Mouse (Mus musculus): ENCODE measurements around the gene Bpifb6. TPM values are rescaled to one million over a fixed set of nuclear protein-coding genes. Genes with fewer than 3 reads are reported as not detected.
A peak's percentile ranks its signal among the peaks of the same experiment; 100 is the strongest.

Gene Bpifb6
- polyA plus RNA-seq, 1 experiment from 2014 or later: not detected

GRCm38 (mm10) chr2:153899111-153899510 is 1.1 kb upstream of the Bpifb6 start:
- no peak for ATAC-seq (ENCODE audit: insufficient read depth, low FRiP score, low TSS enrichment)
- Histone ChIP-seq H3K36me3 (ENCODE audit: control insufficient read depth, insufficient read depth, low read length) (no peaks in the 10 kb centered on the region), H3K9me3 (ENCODE audit: control insufficient read depth, low read length) (no peaks in the 10 kb centered on the region), H3K4me2 (ENCODE audit: low read depth) (no peak overlapping the region), H3K27ac (ENCODE audit: low read depth, low read length) (no peak overlapping the region), H3K9ac (ENCODE audit: low read length) (no peak overlapping the region), H3K4me1 (ENCODE audit: control insufficient read depth, insufficient read depth, low read length) (no peaks in the 10 kb centered on the region), H3K4me3 (ENCODE audit: low read depth, low read length) (no peak overlapping the region), H3K27me3 (ENCODE audit: control insufficient read depth, insufficient read depth, low read length) (no peaks in the 10 kb centered on the region)
- no peak for DNase-seq (ENCODE audit: low spot score)
- 83% methylated on average over 5 of the region's 5 CpGs for WGBS

- H3K9ac ChIP-seq (ENCODE audit: low read length): no peak overlapping the region
- DNase-seq (ENCODE audit: low spot score): no peak
- no peak overlapping the region for H3K4me3 ChIP-seq (ENCODE audit: low read depth, low read length)
- no peak for ATAC-seq (ENCODE audit: insufficient read depth, low FRiP score, low TSS enrichment)
- H3K4me1 ChIP-seq (ENCODE audit: control insufficient read depth, insufficient read depth, low read length): no peaks in the 10 kb centered on the region
- H3K27ac ChIP-seq (ENCODE audit: low read depth, low read length): no peak overlapping the region
- H3K27me3 ChIP-seq (ENCODE audit: control insufficient read depth, insufficient read depth, low read length): no peaks in the 10 kb centered on the region
- H3K4me2 ChIP-seq (ENCODE audit: low read depth): no peak overlapping the region
- WGBS: 80% methylated on average over 6 of the region's 6 CpGs
- no peaks in the 10 kb centered on the region for H3K9me3 ChIP-seq (ENCODE audit: control insufficient read depth, low read length)
- no peaks in the 10 kb centered on the region for H3K36me3 ChIP-seq (ENCODE audit: control insufficient read depth, insufficient read depth, low read length)
These were observed 2.5 kb downstream of the Bpifb6 start for GRCm38 (mm10) chr2:153902726-153903125.

GRCm38 (mm10) chr2:153906626-153907025 is 6.4 kb downstream of the Bpifb6 start:
- 86% methylated on average over 4 of the region's 4 CpGs for WGBS
- no peak for DNase-seq (ENCODE audit: low spot score)
- no peaks in the 10 kb centered on the region for H3K36me3 ChIP-seq (ENCODE audit: control insufficient read depth, insufficient read depth, low read length)
- H3K4me3 ChIP-seq (ENCODE audit: low read depth, low read length): no peak overlapping the region
- no peak for ATAC-seq (ENCODE audit: insufficient read depth, low FRiP score, low TSS enrichment)
- H3K9ac ChIP-seq (ENCODE audit: low read length): no peak overlapping the region
- H3K9me3 ChIP-seq (ENCODE audit: control insufficient read depth, low read length): no peaks in the 10 kb centered on the region
- H3K27me3 ChIP-seq (ENCODE audit: control insufficient read depth, insufficient read depth, low read length): no peaks in the 10 kb centered on the region
- no peak overlapping the region for H3K27ac ChIP-seq (ENCODE audit: low read depth, low read length)
- H3K4me2 ChIP-seq (ENCODE audit: low read depth): no peak overlapping the region
- H3K4me1 ChIP-seq (ENCODE audit: control insufficient read depth, insufficient read depth, low read length): no peaks in the 10 kb centered on the region

GRCm38 (mm10) chr2:153914151-153914550 is 14.0 kb downstream of the Bpifb6 start:
- no peak overlapping the region for H3K4me2 ChIP-seq (ENCODE audit: low read depth)
- no peaks in the 10 kb centered on the region for H3K36me3 ChIP-seq (ENCODE audit: control insufficient read depth, insufficient read depth, low read length)
- DNase-seq (ENCODE audit: low spot score): no peak
- H3K27ac ChIP-seq (ENCODE audit: low read depth, low read length): no peak overlapping the region
- ATAC-seq (ENCODE audit: insufficient read depth, low FRiP score, low TSS enrichment): no peak
- no peaks in the 10 kb centered on the region for H3K4me1 ChIP-seq (ENCODE audit: control insufficient read depth, insufficient read depth, low read length)
- no peaks in the 10 kb centered on the region for H3K9me3 ChIP-seq (ENCODE audit: control insufficient read depth, low read length)
- H3K4me3 ChIP-seq (ENCODE audit: low read depth, low read length): no peak overlapping the region
- no peak overlapping the region for H3K9ac ChIP-seq (ENCODE audit: low read length)
- WGBS: 82% methylated on average over 5 of the region's 5 CpGs
- no peaks in the 10 kb centered on the region for H3K27me3 ChIP-seq (ENCODE audit: control insufficient read depth, insufficient read depth, low read length)

- Histone ChIP-seq H3K27me3 (ENCODE audit: control insufficient read depth, insufficient read depth, low read length) (no peaks in the 10 kb centered on the region), H3K4me2 (ENCODE audit: low read depth) (no peak within 1 kb of the TSS), H3K4me3 (ENCODE audit: low read depth, low read length) (no peak within 1 kb of the TSS), H3K9ac (ENCODE audit: low read length) (no peak within 1 kb of the TSS), H3K9me3 (ENCODE audit: control insufficient read depth, low read length) (no peaks in the 10 kb centered on the region), H3K27ac (ENCODE audit: low read depth, low read length) (no peak within 1 kb of the TSS), H3K36me3 (ENCODE audit: control insufficient read depth, insufficient read depth, low read length) (no peaks in the 10 kb centered on the region), H3K4me1 (ENCODE audit: control insufficient read depth, insufficient read depth, low read length) (no peaks in the 10 kb centered on the region)
- 76% methylated on average over 8 of the region's 8 CpGs for WGBS
- ATAC-seq (ENCODE audit: insufficient read depth, low FRiP score, low TSS enrichment) (no peak), DNase-seq (ENCODE audit: low spot score) (no peak)
These were observed 17.7 kb downstream of the Bpifb6 start, which contains the start of gene Bpifb3 for GRCm38 (mm10) chr2:153917930-153918329. Gene Bpifb3, plus strand, starts transcription at chr2:153918230.

GRCm38 (mm10) chr2:153921246-153921645 is 21.1 kb downstream of the Bpifb6 start:
- no peak for ATAC-seq (ENCODE audit: insufficient read depth, low FRiP score, low TSS enrichment)

GRCm38 (mm10) chr2:153929871-153930413 is 29.8 kb downstream of the Bpifb6 start:
- no peak for ATAC-seq (ENCODE audit: insufficient read depth, low FRiP score, low TSS enrichment)

More at GRCm38 (mm10) chr2:153921246-153921645, 21.1 kb downstream of the Bpifb6 start:
- Histone ChIP-seq H3K4me2 (ENCODE audit: low read depth) (no peak overlapping the region), H3K27ac (ENCODE audit: low read depth, low read length) (no peak overlapping the region), H3K9me3 (ENCODE audit: control insufficient read depth, low read length) (no peaks in the 10 kb centered on the region), H3K27me3 (ENCODE audit: control insufficient read depth, insufficient read depth, low read length) (no peaks in the 10 kb centered on the region), H3K4me1 (ENCODE audit: control insufficient read depth, insufficient read depth, low read length) (no peaks in the 10 kb centered on the region), H3K36me3 (ENCODE audit: control insufficient read depth, insufficient read depth, low read length) (no peaks in the 10 kb centered on the region), H3K4me3 (ENCODE audit: low read depth, low read length) (no peak overlapping the region), H3K9ac (ENCODE audit: low read length) (no peak overlapping the region)
- DNase-seq (ENCODE audit: low spot score): no peak
- WGBS: 85% methylated on average over 6 of the region's 6 CpGs

GRCm38 (mm10) chr2:153931125-153931524 is 30.9 kb downstream of the Bpifb6 start:
- ATAC-seq (ENCODE audit: insufficient read depth, low FRiP score, low TSS enrichment) (no peak), DNase-seq (ENCODE audit: low spot score) (no peak)
- H3K4me1 ChIP-seq (ENCODE audit: control insufficient read depth, insufficient read depth, low read length): no peaks in the 10 kb centered on the region
- no peak overlapping the region for H3K9ac ChIP-seq (ENCODE audit: low read length)
- H3K27ac ChIP-seq (ENCODE audit: low read depth, low read length): no peak overlapping the region
- H3K4me2 ChIP-seq (ENCODE audit: low read depth): no peak overlapping the region
- no peaks in the 10 kb centered on the region for H3K9me3 ChIP-seq (ENCODE audit: control insufficient read depth, low read length)
- H3K27me3 ChIP-seq (ENCODE audit: control insufficient read depth, insufficient read depth, low read length): no peaks in the 10 kb centered on the region
- H3K4me3 ChIP-seq (ENCODE audit: low read depth, low read length): no peak overlapping the region
- H3K36me3 ChIP-seq (ENCODE audit: control insufficient read depth, insufficient read depth, low read length): no peaks in the 10 kb centered on the region
- WGBS: 75% methylated on average over 6 of the region's 6 CpGs

More at GRCm38 (mm10) chr2:153929871-153930413, 29.8 kb downstream of the Bpifb6 start:
- H3K36me3 ChIP-seq (ENCODE audit: control insufficient read depth, insufficient read depth, low read length): no peaks in the 10 kb centered on the region
- no peak overlapping the region for H3K9ac ChIP-seq (ENCODE audit: low read length)
- no peak overlapping the region for H3K27ac ChIP-seq (ENCODE audit: low read depth, low read length)
- no peaks in the 10 kb centered on the region for H3K4me1 ChIP-seq (ENCODE audit: control insufficient read depth, insufficient read depth, low read length)
- H3K27me3 ChIP-seq (ENCODE audit: control insufficient read depth, insufficient read depth, low read length): no peaks in the 10 kb centered on the region
- H3K4me3 ChIP-seq (ENCODE audit: low read depth, low read length): no peak overlapping the region
- 37% methylated on average over 3 of the region's 3 CpGs for WGBS
- no peak overlapping the region for H3K4me2 ChIP-seq (ENCODE audit: low read depth)
- DNase-seq (ENCODE audit: low spot score): peak; percentile 71
- H3K9me3 ChIP-seq (ENCODE audit: control insufficient read depth, low read length): no peaks in the 10 kb centered on the region

- WGBS: 69% methylated on average over 6 of the region's 6 CpGs
- Histone ChIP-seq H3K4me3 (ENCODE audit: low read depth, low read length) (no peak overlapping the region), H3K4me2 (ENCODE audit: low read depth) (no peak overlapping the region), H3K36me3 (ENCODE audit: control insufficient read depth, insufficient read depth, low read length) (no peaks in the 10 kb centered on the region), H3K4me1 (ENCODE audit: control insufficient read depth, insufficient read depth, low read length) (no peaks in the 10 kb centered on the region), H3K9me3 (ENCODE audit: control insufficient read depth, low read length) (no peaks in the 10 kb centered on the region), H3K27ac (ENCODE audit: low read depth, low read length) (no peak overlapping the region), H3K27me3 (ENCODE audit: control insufficient read depth, insufficient read depth, low read length) (no peaks in the 10 kb centered on the region), H3K9ac (ENCODE audit: low read length) (no peak overlapping the region)
- DNase-seq (ENCODE audit: low spot score) (no peak), ATAC-seq (ENCODE audit: insufficient read depth, low FRiP score, low TSS enrichment) (no peak)
These were observed 33.1 kb downstream of the Bpifb6 start for GRCm38 (mm10) chr2:153933311-153933710.
